Mouse (Mus musculus) intestine, embryonic 14.5 days (tissue): Measurements from ENCODE around the gene Adamts17. TPM values are rescaled to one million over a fixed set of nuclear protein-coding genes. Genes with fewer than 3 reads are reported as not detected.

ENCODE experiments used
- ATAC-seq: fragments of 200-750 bp; cut with Nextera tagmentation; replicated peaks from 2 replicates; pipeline ENCODE4 v1.8.0; 2017; ENCODE audit warnings: low read depth, moderate number of reproducible peaks, moderate TSS enrichment, moderate library complexity; ENCODE audit not compliant: low FRiP score, low TSS enrichment
- DNase-seq: peaks from one replicate; pipeline ENCODE4 v3.0.0-alpha.2; 2018; ENCODE audit warnings: low spot score
- H3K27ac ChIP-seq: fragments of 300-500 bp; sonication (generic); 2 replicates; pipeline ENCODE4 v1.5.1; 2014; ENCODE audit warnings: low read depth, mild to moderate bottlenecking, control low read depth
- H3K27me3 ChIP-seq: fragments of 300-500 bp; sonication (generic); replicated peaks from 2 replicates; pipeline ENCODE4 v1.6.1; 2014; ENCODE audit warnings: low read length, control low read depth; ENCODE audit not compliant: control insufficient read depth, insufficient read depth
- H3K36me3 ChIP-seq: fragments of 300-500 bp; sonication (generic); 2 replicates; pipeline ENCODE4 v1.6.1; 2014; ENCODE audit warnings: low read length, control low read depth; ENCODE audit not compliant: control insufficient read depth, insufficient read depth
- H3K4me1 ChIP-seq: fragments of 300-500 bp; sonication (generic); replicated peaks from 2 replicates; pipeline ENCODE4 v1.6.1; 2014; ENCODE audit warnings: low read length, control low read depth, mixed read lengths; ENCODE audit not compliant: control insufficient read depth, insufficient read depth
- H3K4me2 ChIP-seq: fragments of 300-500 bp; sonication (generic); 2 replicates; pipeline ENCODE4 v1.6.1; 2014; ENCODE audit warnings: low read length
- H3K4me3 ChIP-seq: fragments of 300-500 bp; sonication (generic); 2 replicates; pipeline ENCODE4 v1.5.1; 2014; ENCODE audit warnings: low read depth, low read length, control low read depth, mixed read lengths
- H3K9ac ChIP-seq: fragments of 300-500 bp; sonication (generic); 2 replicates; pipeline ENCODE4 v1.6.1; 2014; ENCODE audit warnings: mild to moderate bottlenecking, low read length
- H3K9me3 ChIP-seq: fragments of 300-500 bp; sonication (generic); 2 replicates; pipeline ENCODE4 v1.6.1; 2016; ENCODE audit warnings: low read length, control low read depth; ENCODE audit not compliant: control insufficient read depth
- WGBS: fragments of 180-500 bp; shearing (Covaris S2); extraction: QIAGEN DNeasy Blood & Tissue Kit; methylation state at CpG from one replicate; pipeline ENCODE4 v1.1.7; 2014; 5-methylcytosine and 5-hydroxymethylcytosine counted together
- polyA plus RNA-seq: library from polyadenylated mRNA; unstranded; fragments of >200 nt; fragmentation: Nextera tagmentation; extraction: Ambion mirVana; gene quantifications from 2 replicates; pipeline ENCODE4 v1.2.1, GENCODE M21; 2014

The Adamts17 gene
- polyA plus RNA-seq, 1 experiment from 2014 or later = 6.7 TPM

- H3K4me1 ChIP-seq = 0 out of 2 replicates have a peak, but pooled peaks cover 4% of the 10 kb centered on the region
- no peak for ATAC-seq
- H3K4me3 ChIP-seq = no peak overlapping the region
- H3K27me3 ChIP-seq = no peaks in the 10 kb centered on the region
- DNase-seq = no peak
- H3K36me3 ChIP-seq = no peaks in the 10 kb centered on the region
- no peaks in the 10 kb centered on the region for H3K9me3 ChIP-seq
- no peak overlapping the region for H3K9ac ChIP-seq
- H3K27ac ChIP-seq = no peak overlapping the region
- WGBS = 66% methylated on average over 7 of the region's 7 CpGs
- H3K4me2 ChIP-seq = no peak overlapping the region
These were observed 211.7 kb downstream of the Adamts17 start for GRCm38 (mm10) chr7:67051089-67051718.

GRCm38 (mm10) chr7:67054876-67055275 is 215.3 kb downstream of the Adamts17 start:
- ATAC-seq = no peak
- Histone ChIP-seq H3K4me3 (no peak overlapping the region), H3K4me1 (0 out of 2 replicates have a peak, but pooled peaks cover 4% of the 10 kb centered on the region)

GRCm38 (mm10) chr7:67055510-67055909 is 216.0 kb downstream of the Adamts17 start:
- 50% methylated on average over 3 of the region's 3 CpGs for WGBS
- Histone ChIP-seq H3K4me2 (no peak overlapping the region), H3K4me3 (no peak overlapping the region), H3K36me3 (no peaks in the 10 kb centered on the region), H3K4me1 (0 out of 2 replicates have a peak, but pooled peaks cover 4% of the 10 kb centered on the region), H3K9me3 (no peaks in the 10 kb centered on the region), H3K27me3 (no peaks in the 10 kb centered on the region), H3K9ac (no peak overlapping the region), H3K27ac (no peak overlapping the region)
- DNase-seq (no peak), ATAC-seq (no peak)

More at GRCm38 (mm10) chr7:67054876-67055275, 215.3 kb downstream of the Adamts17 start:
- Histone ChIP-seq H3K9ac (no peak overlapping the region), H3K27ac (no peak overlapping the region), H3K4me2 (no peak overlapping the region), H3K27me3 (no peaks in the 10 kb centered on the region), H3K9me3 (no peaks in the 10 kb centered on the region), H3K36me3 (no peaks in the 10 kb centered on the region)
- DNase-seq = no peak
- WGBS = 89% methylated on average over 3 of the region's 3 CpGs

- H3K4me2 ChIP-seq = no peak overlapping the region
- H3K4me1 ChIP-seq = no peaks in the 10 kb centered on the region
- H3K36me3 ChIP-seq = no peaks in the 10 kb centered on the region
- no peak overlapping the region for H3K27ac ChIP-seq
- H3K27me3 ChIP-seq = no peaks in the 10 kb centered on the region
- no peak overlapping the region for H3K9ac ChIP-seq
- DNase-seq (no peak), ATAC-seq (no peak)
- H3K4me3 ChIP-seq = no peak overlapping the region
- 82% methylated on average over 9 of the region's 9 CpGs for WGBS
- H3K9me3 ChIP-seq = no peaks in the 10 kb centered on the region
These were observed 222.2 kb downstream of the Adamts17 start for GRCm38 (mm10) chr7:67061756-67062155.

- no peak for ATAC-seq
- no peak overlapping the region for H3K27ac ChIP-seq
- no peaks in the 10 kb centered on the region for H3K27me3 ChIP-seq
- DNase-seq = no peak
- H3K4me1 ChIP-seq = no peaks in the 10 kb centered on the region
- H3K9ac ChIP-seq = no peak overlapping the region
- no peak overlapping the region for H3K4me3 ChIP-seq
- 89% methylated on average over 2 of the region's 2 CpGs for WGBS
- no peaks in the 10 kb centered on the region for H3K9me3 ChIP-seq
- H3K4me2 ChIP-seq = no peak overlapping the region
- H3K36me3 ChIP-seq = no peaks in the 10 kb centered on the region
These were observed 223.0 kb downstream of the Adamts17 start for GRCm38 (mm10) chr7:67062571-67062970.

- DNase-seq = no peak
These were observed 225.2 kb downstream of the Adamts17 start for GRCm38 (mm10) chr7:67064627-67065305.

GRCm38 (mm10) chr7:67065631-67066030 is 226.1 kb downstream of the Adamts17 start:
- WGBS = 84% methylated on average over 4 of the region's 4 CpGs
- no peak overlapping the region for H3K4me2 ChIP-seq
- H3K36me3 ChIP-seq = no peaks in the 10 kb centered on the region
- no peaks in the 10 kb centered on the region for H3K4me1 ChIP-seq
- DNase-seq (no peak), ATAC-seq (no peak)
- H3K9ac ChIP-seq = no peak overlapping the region
- H3K9me3 ChIP-seq = no peaks in the 10 kb centered on the region
- H3K27ac ChIP-seq = no peak overlapping the region
- H3K27me3 ChIP-seq = no peaks in the 10 kb centered on the region
- no peak overlapping the region for H3K4me3 ChIP-seq

More at GRCm38 (mm10) chr7:67064627-67065305, 225.2 kb downstream of the Adamts17 start:
- 80% methylated on average over 10 of the region's 10 CpGs for WGBS
- Histone ChIP-seq H3K4me1 (no peaks in the 10 kb centered on the region), H3K9ac (no peak overlapping the region), H3K4me3 (no peak overlapping the region), H3K27me3 (no peaks in the 10 kb centered on the region), H3K36me3 (no peaks in the 10 kb centered on the region), H3K9me3 (no peaks in the 10 kb centered on the region), H3K4me2 (no peak overlapping the region), H3K27ac (no peak overlapping the region)
- ATAC-seq = no peak

GRCm38 (mm10) chr7:67072015-67072685 is 232.6 kb downstream of the Adamts17 start:
- WGBS = 71% methylated on average over 8 of the region's 10 CpGs
- Histone ChIP-seq H3K9ac (no peak overlapping the region), H3K27me3 (no peaks in the 10 kb centered on the region), H3K4me1 (no peaks in the 10 kb centered on the region), H3K4me3 (no peak overlapping the region), H3K27ac (no peak overlapping the region), H3K36me3 (no peaks in the 10 kb centered on the region), H3K9me3 (no peaks in the 10 kb centered on the region), H3K4me2 (no peak overlapping the region)
- ATAC-seq (no peak), DNase-seq (no peak)
